Mouse (Mus musculus): ENCODE data around the gene 1810043G02Rik. TPM values are rescaled to one million over a fixed set of nuclear protein-coding genes. Genes with fewer than 3 reads are reported as not detected.
"Not testable (repeated sequence)": the region's sequence is repeated elsewhere in the genome, so short reads cannot be mapped to it uniquely, and the experiment has no call there.

The 1810043G02Rik gene
- total RNA-seq, 2 experiments from 2014 or later = 3.1 to 4.5 TPM

DNA sequence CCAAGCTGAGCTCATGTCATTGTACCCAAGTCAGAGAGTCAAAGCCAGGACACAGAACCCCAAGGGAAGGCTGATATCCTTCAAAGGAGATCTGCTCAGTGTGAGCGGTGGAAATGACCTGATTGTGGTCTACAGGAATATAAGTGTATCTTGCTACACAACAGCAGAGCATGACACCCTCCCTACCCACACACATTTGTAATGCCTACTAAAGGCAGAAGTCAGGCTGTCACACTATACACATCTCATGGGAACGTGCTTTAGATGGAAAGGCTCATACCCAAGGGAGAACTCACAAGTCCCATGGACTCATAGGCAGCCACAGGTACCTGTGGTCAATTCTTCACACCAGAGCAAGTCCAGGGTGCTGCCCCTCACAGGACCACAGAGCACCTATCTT, 24.0 kb downstream of the 1810043G02Rik start:
- intact Hi-C loops (cut with DNase I) = no loop called here
- no peak for DNase-seq

DNA sequence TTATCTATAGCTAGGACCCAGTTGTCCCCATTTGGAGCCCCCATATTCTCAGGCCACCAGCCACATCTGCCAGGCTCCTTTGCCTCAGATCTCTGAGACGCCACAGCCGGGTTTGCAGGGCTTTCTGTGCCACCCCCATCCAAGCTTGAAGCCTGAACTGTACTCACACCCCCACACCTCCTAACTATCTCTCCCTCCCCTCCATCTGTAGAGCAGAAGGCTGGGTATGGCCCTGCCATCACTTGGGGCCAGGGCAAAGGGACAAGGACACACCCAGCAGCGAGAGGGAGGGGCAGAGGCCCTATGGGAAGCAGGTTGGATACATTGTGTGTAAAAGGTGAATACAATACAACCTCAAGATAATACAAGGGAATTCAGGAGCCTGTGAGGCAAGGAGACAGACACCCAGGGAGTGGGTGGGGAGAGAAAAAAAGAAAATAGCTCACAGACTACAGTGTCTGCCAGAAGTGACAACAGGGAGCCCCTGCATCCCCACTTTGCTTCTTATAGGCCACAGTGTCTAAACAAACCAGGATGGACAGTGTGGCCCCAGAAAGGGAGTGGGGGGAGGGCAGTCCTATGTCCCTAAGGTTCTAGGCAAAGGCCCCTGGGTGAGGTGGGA, 26.3 kb downstream of the 1810043G02Rik start:
- DNase-seq = no peak

DNA sequence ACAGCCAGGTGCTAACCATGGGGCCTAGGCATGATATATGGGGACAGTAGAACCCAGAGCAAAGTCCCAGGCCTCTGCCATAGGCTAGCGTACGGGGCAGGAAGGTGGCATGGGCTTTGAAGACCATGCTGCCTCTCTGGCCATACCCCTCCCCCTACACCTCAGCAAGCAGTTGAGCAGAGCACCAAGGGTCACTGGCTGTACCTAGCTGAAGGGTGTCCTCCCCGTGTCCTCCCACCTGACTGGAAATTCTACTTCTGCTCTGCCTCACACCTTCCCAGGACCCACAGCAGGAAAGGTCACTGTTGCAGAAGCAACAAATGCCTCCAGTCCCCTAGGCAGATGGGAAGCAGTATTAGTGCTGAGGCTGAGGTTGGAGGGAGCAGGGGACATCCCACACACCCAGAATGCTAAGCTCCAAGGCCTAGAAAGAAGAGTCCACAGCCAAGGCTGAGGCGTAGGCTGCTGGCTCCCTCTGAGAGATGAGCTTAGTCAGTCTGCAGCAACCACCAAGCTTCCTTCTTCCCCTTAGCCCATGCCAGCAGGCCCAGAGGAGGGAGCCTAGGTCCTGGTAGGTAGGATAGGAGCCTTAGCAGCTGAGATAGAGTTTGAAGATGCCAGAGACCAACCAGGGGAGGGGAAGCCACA, 27.6 kb downstream of the 1810043G02Rik start:
- intact Hi-C loops (cut with DNase I) = no loop called here

More for the DNA sequence above, 26.3 kb downstream of the 1810043G02Rik start:
- intact Hi-C loops (cut with DNase I) = no loop called here

DNA sequence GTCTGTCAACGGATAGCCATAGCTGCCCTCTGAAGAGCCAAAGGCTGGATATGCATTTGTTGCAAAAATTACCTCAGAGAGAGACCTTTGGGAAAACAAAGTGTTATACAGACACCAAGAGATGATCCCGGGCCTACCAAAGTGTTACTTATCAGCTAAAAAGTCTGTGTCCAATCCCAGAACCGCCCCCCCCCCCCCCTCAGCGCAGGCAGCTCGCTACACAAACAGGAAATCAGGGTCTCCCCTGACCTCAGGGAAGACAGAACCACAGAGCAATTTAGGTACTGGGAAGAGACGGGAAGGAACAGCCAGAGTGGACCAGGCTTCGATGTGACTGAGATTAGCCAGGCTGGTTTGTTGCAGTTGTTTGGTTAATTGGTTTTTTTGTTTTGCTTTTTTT, 28.9 kb downstream of the 1810043G02Rik start:
- intact Hi-C loops (cut with DNase I) = no loop called here
- DNase-seq = no peak

More for the DNA sequence above, 27.6 kb downstream of the 1810043G02Rik start:
- no peak for DNase-seq

DNA sequence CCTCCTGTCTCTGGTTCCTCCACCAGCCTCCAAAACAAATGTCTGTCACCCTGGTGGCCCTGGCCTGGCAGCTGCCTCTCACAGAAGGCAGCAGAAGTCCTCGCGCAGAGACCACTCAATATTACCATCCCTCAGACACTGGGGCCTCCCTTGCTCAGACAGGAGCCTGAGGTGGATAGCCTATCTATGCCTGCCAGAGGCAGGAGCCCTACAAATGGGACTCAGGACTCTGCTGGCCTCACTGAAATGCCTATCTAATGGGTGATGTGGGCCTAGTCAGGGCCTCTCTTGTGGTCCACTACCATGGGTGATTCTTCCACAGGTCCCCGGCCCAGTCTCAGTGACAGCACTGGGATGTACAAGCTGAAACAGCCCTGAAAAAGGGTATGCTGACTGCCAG, 29.8 kb downstream of the 1810043G02Rik start:
- intact Hi-C loops (cut with DNase I) = no loop called here
- no peak for DNase-seq

DNA sequence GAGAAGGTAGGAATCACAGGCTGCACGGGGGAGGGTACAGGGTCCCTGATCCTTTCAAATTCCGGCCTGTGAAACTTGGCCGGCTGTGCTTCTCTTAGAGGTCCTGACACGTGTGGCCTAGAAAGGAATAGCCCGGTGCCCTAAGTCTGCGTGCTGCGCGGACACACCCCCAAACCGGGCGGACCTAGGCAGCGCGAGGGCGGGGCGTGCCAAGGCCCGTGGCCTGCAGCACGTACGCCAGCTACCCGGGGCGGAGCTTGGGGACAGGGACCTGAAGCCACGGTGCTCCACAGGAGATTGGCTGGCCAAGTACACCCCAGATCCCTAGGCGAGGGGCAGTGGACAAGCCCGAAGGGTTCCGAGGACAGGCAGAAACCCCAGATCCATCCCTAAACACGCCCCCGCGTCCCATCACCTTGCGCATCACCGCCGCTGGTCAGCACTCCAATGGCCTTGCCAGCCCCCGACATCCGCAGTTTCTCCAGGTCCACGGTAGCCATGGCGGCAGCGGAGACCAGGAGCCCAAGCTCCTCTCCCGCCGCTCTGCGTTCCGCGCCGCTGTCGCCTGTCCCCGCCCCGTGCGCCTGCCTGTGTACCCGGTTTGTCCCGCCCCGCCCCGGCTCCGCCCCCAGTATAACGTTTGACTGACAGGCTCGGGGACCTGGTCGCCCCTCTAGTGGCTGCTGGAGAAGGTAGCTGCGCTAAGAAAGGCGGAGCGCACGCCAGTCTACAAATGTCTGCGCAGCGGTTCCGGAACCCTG, 31.0 kb downstream of the 1810043G02Rik start:
- intact Hi-C loops (cut with DNase I) = no loop called here
- DNase-seq = peak; percentile 89 to 93

DNA sequence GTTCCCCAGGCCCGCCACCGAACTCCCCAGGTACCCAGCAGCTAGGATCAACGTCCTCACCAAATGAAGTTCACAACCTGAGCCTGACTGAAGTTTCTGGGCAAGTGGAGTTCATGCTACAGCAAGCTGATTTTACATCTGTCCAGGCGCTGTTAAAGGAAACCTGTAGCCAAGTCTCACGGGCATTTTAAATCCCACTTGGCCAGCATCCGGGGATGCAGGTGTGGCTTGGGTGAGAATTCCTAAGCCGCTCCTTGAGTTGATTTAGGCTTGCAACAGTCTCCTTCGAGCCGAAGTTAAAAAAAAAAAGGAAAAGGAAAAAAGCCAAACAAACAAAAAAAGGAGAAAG, 31.6 kb downstream of the 1810043G02Rik start, which contains the start of gene Pfkl:
Pfkl (minus strand) TSS at position 139 of the 349 bp plus-strand sequence.
- DNase-seq = no peak
- intact Hi-C loops (cut with DNase I) = no loop called here

DNA sequence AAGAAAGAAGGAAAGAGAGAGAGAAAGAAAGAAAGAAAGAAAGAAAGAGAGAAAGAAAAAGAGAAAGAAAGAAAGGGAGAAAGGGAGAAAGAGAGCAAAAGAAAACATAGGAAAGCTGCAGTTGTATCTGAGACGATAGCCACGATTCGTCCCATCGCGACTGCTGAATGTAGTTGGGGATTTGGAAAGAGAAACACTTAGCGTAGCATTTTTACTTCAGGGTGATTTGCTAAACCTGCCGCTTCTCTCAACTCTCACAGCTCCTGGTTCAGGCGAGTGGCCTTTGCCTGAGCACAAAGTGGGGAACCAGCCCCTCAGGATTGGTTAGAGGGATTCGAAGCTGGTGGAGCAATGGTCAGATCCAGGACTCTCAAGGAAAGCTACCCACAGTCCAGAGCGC, 32.0 kb downstream of the 1810043G02Rik start:
- no peak for DNase-seq
- intact Hi-C loops (cut with DNase I) = no loop called here

DNA sequence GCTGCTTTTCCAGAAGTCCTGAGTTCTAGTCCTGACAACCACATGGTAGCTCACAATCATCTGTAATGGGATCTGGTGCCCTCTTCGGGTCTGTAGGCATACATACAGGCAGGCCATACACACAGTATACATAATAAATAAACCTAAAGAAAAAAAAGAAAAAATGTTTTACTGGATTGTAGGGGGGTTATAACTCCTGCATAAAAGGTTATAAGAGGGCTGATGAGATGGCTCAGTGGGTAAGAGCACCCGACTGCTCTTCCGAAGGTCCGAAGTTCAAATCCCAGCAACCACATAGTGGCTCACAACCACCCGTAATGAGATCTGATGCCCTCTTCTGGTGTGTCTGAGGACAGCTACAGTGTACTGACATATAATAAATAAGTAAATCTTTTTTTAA, 32.8 kb downstream of the 1810043G02Rik start:
- intact Hi-C loops (cut with DNase I); DNase-seq: not testable (repeated sequence)

DNA sequence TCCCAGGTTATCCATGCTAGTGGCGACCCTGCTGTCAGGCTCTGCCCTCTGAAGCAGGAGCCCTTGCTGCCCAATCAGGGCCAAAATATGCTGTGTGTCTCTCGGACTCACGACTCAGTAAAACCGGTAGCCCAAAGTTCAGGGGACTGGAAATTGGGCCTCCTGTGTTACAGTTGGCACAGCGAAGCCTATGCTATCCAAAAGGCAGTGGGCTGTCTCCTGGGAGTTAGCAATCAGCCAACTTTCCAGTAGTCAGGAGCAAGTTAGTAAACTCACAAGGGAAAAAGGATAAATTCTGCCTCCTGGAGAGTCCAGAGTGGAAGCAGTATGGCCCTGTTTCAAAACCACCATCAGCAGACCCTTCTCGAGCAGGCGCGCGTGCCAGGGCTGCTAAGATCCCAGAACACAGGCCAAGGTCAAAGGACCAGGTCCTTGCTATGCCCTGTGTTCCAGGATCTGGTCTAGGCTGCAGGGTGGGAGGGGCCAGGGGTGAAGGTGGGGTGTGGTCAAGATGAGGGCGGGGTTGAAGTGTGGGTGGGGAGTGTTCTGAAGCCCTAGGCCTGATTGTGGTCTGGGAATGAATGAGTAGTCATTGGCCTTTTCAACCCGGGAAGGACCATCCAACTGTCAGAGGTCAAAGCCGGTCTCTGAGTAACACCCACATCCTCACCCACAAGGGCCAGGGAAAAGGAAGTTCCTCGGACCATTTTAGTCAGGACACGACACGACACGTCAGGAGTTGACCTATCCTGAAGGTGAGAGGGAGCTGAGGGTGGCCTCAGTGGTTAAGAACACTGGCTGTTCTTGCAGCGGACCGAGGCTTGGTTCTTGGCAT, 34.6 kb downstream of the 1810043G02Rik start:
- intact Hi-C loops (cut with DNase I) = no loop called here
- DNase-seq = no peak

DNA sequence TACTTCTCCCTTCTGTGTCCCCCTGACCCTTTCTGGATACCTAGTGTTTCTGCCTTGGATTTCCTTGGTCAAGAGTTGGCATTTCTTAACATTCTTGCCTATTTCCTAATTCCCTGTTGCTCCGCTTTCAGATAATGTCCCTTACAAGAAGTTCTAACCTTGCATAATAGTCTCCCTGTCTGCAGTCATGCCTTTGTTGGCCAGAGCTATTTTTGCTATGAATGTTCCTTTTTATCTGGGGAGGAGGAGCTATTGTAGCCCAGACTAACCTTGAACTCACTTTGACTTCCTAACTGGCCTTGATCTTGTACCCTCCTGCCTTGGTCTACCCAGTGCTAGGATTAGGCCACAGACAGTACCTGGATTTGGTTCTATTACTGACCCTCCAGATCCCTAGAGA, 37.2 kb downstream of the 1810043G02Rik start:
- intact Hi-C loops (cut with DNase I) = loop anchor here (5.0 kb wide), 1 partner anchor 33 kb away; no protein-coding TSS in a partner anchor
- DNase-seq = no peak

DNA sequence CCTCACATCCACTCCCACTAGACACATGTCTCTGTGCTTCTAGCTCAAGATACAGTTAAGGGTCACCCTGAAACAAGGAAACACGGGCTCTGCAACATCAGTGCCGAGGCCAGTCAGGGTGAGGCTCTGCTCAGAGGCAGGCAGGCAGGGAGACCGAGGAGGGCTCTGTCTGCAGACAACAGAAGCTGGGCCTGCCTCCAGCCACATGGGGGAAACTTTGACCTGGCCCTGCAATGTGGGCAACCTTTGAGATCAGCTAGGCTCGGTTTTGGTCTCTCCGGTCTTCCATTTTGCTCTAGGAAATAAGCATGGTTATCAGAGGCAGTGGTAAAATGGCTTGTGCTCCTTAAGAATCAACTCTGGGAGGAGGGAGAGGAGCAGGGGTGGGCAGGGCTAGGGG, 38.0 kb downstream of the 1810043G02Rik start:
- DNase-seq = no peak
- intact Hi-C loops (cut with DNase I) = loop anchor here (5.0 kb wide), 1 partner anchor 34 kb away; no protein-coding TSS in a partner anchor

DNA sequence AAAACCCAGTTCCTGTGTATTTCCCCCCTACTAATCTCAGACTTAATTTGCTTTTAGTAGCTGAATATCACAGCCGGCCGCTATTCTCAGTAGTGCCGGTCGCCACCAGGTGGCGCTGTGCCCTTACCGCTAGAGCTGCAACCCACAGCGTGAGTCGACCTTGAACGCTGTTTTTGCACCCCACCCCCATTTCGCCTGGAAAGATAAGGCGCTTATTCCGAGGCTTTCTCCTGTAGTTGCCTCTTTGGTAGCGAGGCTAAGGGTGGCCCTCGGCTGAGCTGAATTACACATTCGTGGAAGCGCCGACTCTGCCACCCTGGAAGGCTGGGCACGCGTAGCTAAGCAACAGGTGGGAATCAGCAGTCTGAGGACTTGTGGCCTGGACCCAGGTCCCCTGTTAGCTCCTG, 40.5 kb downstream of the 1810043G02Rik start:
- DNase-seq = peak; percentile 47 to 62
- intact Hi-C loops (cut with DNase I) = loop anchor here (5.0 kb wide), 1 partner anchor 36 kb away; no protein-coding TSS in a partner anchor

DNA sequence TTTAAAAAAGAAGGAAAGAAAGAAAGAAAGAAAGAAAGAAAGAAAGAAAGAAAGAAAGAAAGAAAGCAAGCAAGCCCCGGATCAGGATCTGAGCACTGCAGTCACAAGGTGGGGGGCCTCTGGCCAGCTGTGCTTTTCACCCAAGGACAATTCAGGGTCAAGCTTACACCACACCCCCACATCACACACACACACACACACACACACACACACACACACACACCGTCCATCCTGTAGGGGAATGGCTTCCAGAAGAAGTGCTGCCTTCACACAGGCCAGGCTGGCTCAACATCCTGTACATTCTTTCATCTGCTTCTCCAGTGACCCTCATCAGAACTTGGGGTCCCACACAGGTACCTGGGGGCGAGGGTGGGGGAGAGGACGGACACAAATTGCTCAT, 41.0 kb downstream of the 1810043G02Rik start:
- no peak for DNase-seq
- intact Hi-C loops (cut with DNase I) = loop anchor here (5.0 kb wide), 1 partner anchor 37 kb away; no protein-coding TSS in a partner anchor

DNA sequence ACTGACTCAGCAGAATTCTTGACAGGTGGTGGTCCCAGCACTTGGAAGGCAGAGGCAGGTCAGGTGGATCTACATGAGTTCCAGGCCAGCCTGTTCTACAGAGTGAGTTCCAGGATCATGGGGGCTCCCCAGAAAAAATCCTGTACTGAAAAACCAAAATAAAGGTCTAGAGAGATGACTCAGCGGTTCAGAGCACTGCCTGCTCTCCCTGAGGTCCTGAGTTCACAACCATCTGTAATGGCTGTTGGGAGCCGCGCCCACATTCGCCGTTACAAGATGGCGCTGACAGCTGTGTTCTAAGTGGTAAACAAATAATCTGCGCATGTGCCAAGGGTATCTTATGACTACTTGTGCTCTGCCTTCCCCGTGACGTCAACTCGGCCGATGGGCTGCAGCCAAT, 41.7 kb downstream of the 1810043G02Rik start:
- not testable (repeated sequence) for DNase-seq
- intact Hi-C loops (cut with DNase I) = loop anchor here (5.0 kb wide), 1 partner anchor 38 kb away; no protein-coding TSS in a partner anchor

DNA sequence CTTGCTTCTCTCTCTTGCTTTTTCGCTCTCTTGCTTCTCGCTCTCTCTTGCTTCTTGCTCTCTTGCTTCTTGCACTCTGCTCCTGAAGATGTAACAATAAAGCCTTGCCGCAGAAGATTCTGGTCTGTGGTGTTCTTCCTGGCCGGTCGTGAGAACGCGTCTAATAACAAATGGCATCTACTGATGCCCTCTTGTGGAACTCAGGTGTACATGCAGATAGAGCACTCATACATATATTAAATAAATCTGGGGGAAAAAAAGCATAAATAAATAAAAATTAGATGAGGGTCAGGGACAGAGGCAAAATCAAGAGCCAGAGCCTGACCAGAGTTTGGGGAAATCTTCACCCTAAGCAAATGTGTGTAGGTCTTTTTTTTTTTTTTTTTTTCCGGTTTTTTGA, 47.1 kb downstream of the 1810043G02Rik start:
- not testable (repeated sequence) for DNase-seq
- intact Hi-C loops (cut with DNase I) = loop anchor here (5.0 kb wide), 1 partner anchor 137 kb away; no protein-coding TSS in a partner anchor

DNA sequence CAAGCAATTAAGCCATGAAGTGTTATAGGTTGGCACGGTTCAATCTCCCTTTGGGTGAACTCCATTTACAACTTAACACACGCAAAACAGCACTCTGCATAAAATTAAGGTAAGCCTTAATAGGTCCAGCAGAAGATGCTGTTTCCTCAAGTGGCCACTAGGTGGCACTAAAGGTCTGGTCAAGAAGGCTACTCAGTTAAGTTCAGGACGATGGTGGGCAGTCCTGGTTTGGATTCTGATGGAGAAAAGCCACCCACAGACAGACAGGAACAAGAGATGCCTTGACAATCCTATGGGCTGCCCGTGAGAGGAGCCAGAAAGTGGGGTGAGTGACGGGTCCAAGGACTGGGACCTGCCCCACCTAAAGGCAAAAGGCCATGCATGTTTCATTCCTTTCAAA, 49.8 kb downstream of the 1810043G02Rik start:
- intact Hi-C loops (cut with DNase I) = loop anchor here (5.0 kb wide), 1 partner anchor 134 kb away; no protein-coding TSS in a partner anchor
- peak; percentile 32 to 60 for DNase-seq

DNA sequence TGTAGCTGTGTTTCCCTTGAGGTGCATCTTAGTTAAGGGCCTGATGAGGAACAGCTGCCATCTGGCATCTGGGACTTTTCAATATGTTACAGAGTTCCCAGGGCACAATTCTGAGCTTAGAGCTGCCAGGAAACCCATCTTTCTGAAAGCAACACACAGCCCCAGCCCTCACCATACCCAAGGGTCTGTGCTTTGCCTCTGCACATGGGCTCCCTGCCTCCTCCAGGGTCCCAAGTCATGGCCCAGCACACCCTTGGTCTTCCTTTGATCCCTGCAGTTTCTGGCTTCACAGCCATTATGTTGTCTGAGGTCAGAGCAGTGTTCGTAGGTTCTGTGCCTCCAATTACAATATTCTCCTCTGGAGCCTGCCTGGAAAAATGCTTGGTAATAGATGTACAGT, 50.8 kb downstream of the 1810043G02Rik start:
- DNase-seq = no peak
- intact Hi-C loops (cut with DNase I) = loop anchor here (5.0 kb wide), 1 partner anchor 133 kb away; no protein-coding TSS in a partner anchor

DNA sequence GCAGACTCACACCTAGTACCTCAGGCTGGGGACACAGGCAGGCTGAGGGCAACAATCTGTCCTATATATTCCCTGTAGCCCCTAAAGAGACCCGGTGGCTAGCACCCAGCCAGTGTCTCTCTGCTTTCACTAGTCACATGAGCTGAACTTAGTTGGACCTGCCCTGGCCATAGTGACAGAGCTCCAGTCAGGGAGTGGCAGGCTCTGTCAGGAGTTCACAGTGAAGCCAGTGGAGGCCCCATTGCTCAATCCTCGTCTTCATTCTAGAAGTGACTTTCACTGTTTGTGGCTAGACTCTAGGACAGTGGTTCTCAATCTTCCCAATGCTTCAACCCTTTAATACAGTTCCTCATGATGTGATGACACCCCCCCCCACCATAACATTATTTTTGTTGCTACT, 53.7 kb downstream of the 1810043G02Rik start:
- no peak for DNase-seq
- intact Hi-C loops (cut with DNase I) = no loop called here

All from gastrocnemius, postnatal 36 days (tissue).